Mouse (Mus musculus): Measurements from ENCODE around the gene Dnajb3.

DNA sequence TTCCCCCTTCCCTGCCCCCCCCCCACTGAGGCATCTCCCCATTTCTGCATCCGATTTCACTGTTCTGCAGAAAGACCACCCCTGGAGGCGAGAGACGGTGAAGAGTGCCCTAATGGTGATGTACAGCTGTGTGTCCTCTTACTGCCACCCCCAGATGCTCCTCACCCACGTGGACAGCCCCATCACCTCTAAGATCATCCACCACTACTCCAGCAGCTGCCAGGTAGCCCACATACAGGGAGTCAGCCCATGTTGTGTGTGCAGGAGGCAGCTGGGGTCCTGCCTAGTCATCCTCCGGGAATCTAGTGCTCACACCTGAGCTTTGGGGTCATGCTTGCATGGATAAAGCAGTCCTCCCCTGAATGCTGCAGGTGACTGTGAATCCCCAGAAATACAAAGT, 38.3 kb upstream of the Dnajb3 start:
- TF ChIP-seq CTCF (IDR thresholded peaks at IDR 0.05; ENCODE audit: insufficient read depth, low read depth, low read length) (no peak), POLR2A (IDR thresholded peaks at IDR 0.05; ENCODE audit: insufficient read depth, low read depth, low read length) (no peak)
